Mouse (Mus musculus) ES-E14 (cell line): Measurements from ENCODE around the gene Zfp277. TPM values are rescaled to one million over a fixed set of nuclear protein-coding genes. Genes with fewer than 3 reads are reported as not detected.

Experiments
- DNase-seq: peaks from one replicate; pipeline ENCODE4 v3.0.0-alpha.2; 2013; ENCODE audit warnings: low read depth, low spot score
- H3K27ac ChIP-seq: 2 replicates; pipeline ENCODE4 v1.5.1; 2012; ENCODE audit warnings: low read depth, mild to moderate bottlenecking, low read length, moderate library complexity, mixed read lengths; ENCODE audit not compliant: poor library complexity, insufficient read depth, severe bottlenecking
- H3K36me3 ChIP-seq: 2 replicates; pipeline ENCODE4 v1.6.1; 2012; ENCODE audit warnings: mild to moderate bottlenecking, low read length, moderate library complexity, mixed read lengths; ENCODE audit not compliant: control insufficient read depth, poor library complexity, insufficient read depth, severe bottlenecking
- H3K4me1 ChIP-seq, 2 experiments: fragments of 150-350 bp in 1 of 2; sonication (generic) in 1 of 2; 2 replicates each; pipeline ENCODE4 v1.6.1; 2012; ENCODE audit warnings: low read length in 2 of 2, mild to moderate bottlenecking in 1 of 2, mixed read lengths in 1 of 2; ENCODE audit not compliant: control insufficient read depth in 2 of 2, insufficient read depth in 2 of 2, poor library complexity in 1 of 2
- H3K4me3 ChIP-seq, 2 experiments: fragments of 150-350 bp in 1 of 2; sonication (generic) in 1 of 2; 2 replicates each; pipeline ENCODE4 v1.5.1; 2012; ENCODE audit warnings: low read length in 2 of 2, low read depth in 1 of 2, mild to moderate bottlenecking in 1 of 2, mixed read lengths in 1 of 2; ENCODE audit not compliant: insufficient read depth in 1 of 2, poor library complexity in 1 of 2, severe bottlenecking in 1 of 2
- H3K9ac ChIP-seq: 2 replicates; pipeline ENCODE4 v1.6.1; 2012; ENCODE audit warnings: low read depth, mild to moderate bottlenecking, low read length, mixed read lengths; ENCODE audit not compliant: poor library complexity, insufficient read depth, severe bottlenecking
- H3K9me3 ChIP-seq: fragments of 150-350 bp; sonication (generic); 2 replicates; pipeline ENCODE4 v1.6.1; 2012; ENCODE audit warnings: low read depth, mild to moderate bottlenecking, low read length; ENCODE audit not compliant: control insufficient read depth, insufficient read depth
- CHD2 ChIP-seq: IDR thresholded peaks from 2 replicates; pipeline ENCODE4 v1.6.1; 2014; ENCODE audit warnings: mild to moderate bottlenecking, low read depth, low read length, inconsistent platforms
- HCFC1 ChIP-seq: IDR thresholded peaks from 2 replicates; pipeline ENCODE4 v1.6.1; 2012; ENCODE audit warnings: low read length, inconsistent platforms, borderline replicate concordance; ENCODE audit not compliant: insufficient read depth
- MAFK ChIP-seq: IDR thresholded peaks from 2 replicates; pipeline ENCODE4 v1.6.1; 2014; ENCODE audit warnings: mild to moderate bottlenecking, low read depth, low read length, inconsistent platforms; ENCODE audit not compliant: insufficient read depth
- ZC3H11A ChIP-seq: IDR thresholded peaks from 2 replicates; pipeline ENCODE4 v1.6.1; 2012; ENCODE audit warnings: low read depth, mild to moderate bottlenecking, inconsistent platforms, low read length, borderline replicate concordance
- ZNF384 ChIP-seq: IDR thresholded peaks from 2 replicates; pipeline ENCODE4 v1.6.1; 2012; ENCODE audit warnings: low read depth, low read length, inconsistent platforms
- in situ Hi-C, 2 experiments: fragments of 600-800 bp; cut with MboI; formaldehyde crosslinking; loops; one replicate each; pipeline ENCODE4 v1.15.1; 2025; ENCODE audit warnings: low sequenced_read_pairs in 2 of 2, inconsistent platforms in 1 of 2; ENCODE audit not compliant: unreplicated experiment in 2 of 2
- total RNA-seq: library from RNA; depleted of rRNA; stranded (reverse); fragments of 300-350 nt; gene quantifications from 2 replicates; pipeline ENCODE4 v1.2.3, GENCODE M21; 2012

Gene Zfp277
- total RNA-seq, 1 experiment = 21.9 TPM

- no peaks in the 10 kb centered on the region for H3K4me1 ChIP-seq
- no peak for DNase-seq
- no peak overlapping the region for H3K4me3 ChIP-seq
- H3K36me3 ChIP-seq = no peaks in the 10 kb centered on the region
- in situ Hi-C loops = no loop called here
- no peaks in the 10 kb centered on the region for H3K9me3 ChIP-seq
- H3K27ac ChIP-seq = no peak overlapping the region
- no peak overlapping the region for H3K9ac ChIP-seq
- TF ChIP-seq HCFC1 (no peak), MAFK (no peak), ZNF384 (no peak), ZC3H11A (no peak), CHD2 (no peak)
These were observed 60.4 kb downstream of the Zfp277 start for GRCm38 (mm10) chr12:40385301-40385700.

- in situ Hi-C loops = no loop called here
- no peak overlapping the region for H3K9ac ChIP-seq
- no peak for TF ChIP-seq MAFK
- no peak for TF ChIP-seq HCFC1
- TF ChIP-seq CHD2 = no peak
- TF ChIP-seq ZNF384 = no peak
- no peak for TF ChIP-seq ZC3H11A
- H3K4me1 ChIP-seq = no peaks in the 10 kb centered on the region
- H3K36me3 ChIP-seq = no peaks in the 10 kb centered on the region
- DNase-seq = no peak
- H3K4me3 ChIP-seq = no peak overlapping the region
- H3K9me3 ChIP-seq = no peaks in the 10 kb centered on the region
- no peak overlapping the region for H3K27ac ChIP-seq
These were observed 62.0 kb downstream of the Zfp277 start for GRCm38 (mm10) chr12:40383718-40384117.

GRCm38 (mm10) chr12:40382539-40382938 is 63.2 kb downstream of the Zfp277 start:
- Histone ChIP-seq H3K4me1 (no peaks in the 10 kb centered on the region), H3K4me3 (no peak overlapping the region), H3K27ac (no peak overlapping the region), H3K9me3 (no peaks in the 10 kb centered on the region), H3K9ac (no peak overlapping the region), H3K36me3 (no peaks in the 10 kb centered on the region)
- in situ Hi-C loops = no loop called here
- no peak for DNase-seq
- TF ChIP-seq MAFK (no peak), ZNF384 (no peak), CHD2 (no peak), HCFC1 (no peak), ZC3H11A (no peak)

DNA sequence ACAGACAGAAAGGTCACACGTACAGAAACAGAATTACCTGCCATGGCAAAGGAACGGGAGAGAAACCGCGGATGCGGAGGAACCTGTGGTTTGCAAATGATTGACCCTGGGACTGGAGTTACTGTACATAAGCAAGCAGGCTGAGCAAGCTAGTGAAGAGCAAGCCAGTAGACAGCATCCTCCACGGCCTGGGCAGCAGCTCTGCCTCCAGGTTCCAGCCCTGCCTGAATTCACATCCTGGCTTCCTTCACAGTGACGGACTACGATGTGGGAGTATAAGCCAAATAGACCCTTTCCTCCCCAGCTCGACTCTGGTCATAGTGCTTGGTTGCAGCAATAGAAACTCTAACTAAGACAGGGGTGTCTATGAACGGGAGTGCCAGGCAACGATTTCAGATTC is 63.9 kb downstream of the Zfp277 start:
- no peaks in the 10 kb centered on the region for H3K9me3 ChIP-seq
- no peaks in the 10 kb centered on the region for H3K36me3 ChIP-seq
- in situ Hi-C loops = no loop called here
- no peak overlapping the region for H3K9ac ChIP-seq
- no peak overlapping the region for H3K4me3 ChIP-seq
- H3K27ac ChIP-seq = no peak overlapping the region
- no peaks in the 10 kb centered on the region for H3K4me1 ChIP-seq
- no peak for DNase-seq
- TF ChIP-seq CHD2 (no peak), ZNF384 (no peak), HCFC1 (no peak), MAFK (no peak), ZC3H11A (no peak)

DNA sequence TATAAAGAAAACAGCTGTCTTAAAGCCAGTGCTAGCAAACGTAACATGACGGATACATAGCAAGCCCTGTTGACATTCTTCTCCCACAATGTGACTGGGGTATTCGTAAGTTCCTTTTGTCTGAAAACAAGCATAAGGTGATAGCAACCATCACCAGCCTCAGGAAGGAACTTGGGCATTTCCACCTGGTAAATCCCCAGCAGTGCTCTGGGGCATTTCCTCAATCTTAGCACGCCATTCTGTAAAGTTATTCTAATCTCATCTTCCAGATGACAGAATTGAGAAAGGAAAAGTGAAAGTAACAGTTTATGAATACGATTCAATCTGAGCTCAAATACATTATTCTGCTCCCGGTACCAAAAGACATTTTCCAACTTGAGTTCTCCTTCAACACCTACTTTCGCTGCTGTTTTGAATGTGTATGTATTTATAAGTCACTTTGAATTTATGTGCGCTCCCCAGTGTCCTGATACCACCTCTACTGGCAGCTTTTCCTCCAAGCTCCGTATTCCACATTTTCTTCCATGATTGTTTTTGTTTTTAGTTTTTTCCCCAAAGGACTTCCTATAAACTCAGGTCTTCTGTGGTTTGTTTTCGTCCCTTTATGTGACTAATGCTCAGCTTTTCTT is 64.4 kb downstream of the Zfp277 start:
- Histone ChIP-seq H3K9ac (no peak overlapping the region), H3K4me3 (no peak overlapping the region), H3K9me3 (no peaks in the 10 kb centered on the region), H3K4me1 (no peaks in the 10 kb centered on the region), H3K27ac (no peak overlapping the region), H3K36me3 (no peaks in the 10 kb centered on the region)
- DNase-seq = no peak
- TF ChIP-seq MAFK (no peak), ZNF384 (no peak)
- in situ Hi-C loops = no loop called here
